Mouse (Mus musculus): ENCODE measurements at regions not wholly inside any gene's neighbourhood (a gene's known extent, or its start where the extent isn't known, plus 50 kb on each side); places are given as distances from the start of the nearest gene placed in this dataset.
A peak's percentile ranks its signal among the peaks of the same experiment; 100 is the strongest.

DNA sequence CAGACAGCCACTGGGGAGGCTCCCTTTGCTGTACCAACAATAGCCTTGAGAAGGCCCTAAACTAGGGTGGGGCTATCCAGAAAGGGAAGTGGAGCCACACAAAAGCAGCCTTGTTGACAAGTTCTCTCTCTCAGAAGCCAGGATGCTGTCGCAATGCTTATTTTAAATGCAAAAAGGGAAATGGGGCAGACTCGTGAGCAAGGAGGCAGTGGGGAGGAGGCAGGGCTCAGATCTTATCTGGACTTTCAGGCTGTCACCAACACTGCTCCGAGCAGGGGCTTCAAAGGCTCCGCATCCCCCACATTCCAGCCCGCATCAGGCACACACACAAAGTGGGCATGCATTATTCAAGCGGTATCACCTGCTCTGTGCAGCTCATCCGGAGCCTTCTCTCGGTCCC is 648.3 kb downstream of the Vrk1 start:
- H3K4me1 ChIP-seq: peaks cover 9% of the 10 kb centered on the region

DNA sequence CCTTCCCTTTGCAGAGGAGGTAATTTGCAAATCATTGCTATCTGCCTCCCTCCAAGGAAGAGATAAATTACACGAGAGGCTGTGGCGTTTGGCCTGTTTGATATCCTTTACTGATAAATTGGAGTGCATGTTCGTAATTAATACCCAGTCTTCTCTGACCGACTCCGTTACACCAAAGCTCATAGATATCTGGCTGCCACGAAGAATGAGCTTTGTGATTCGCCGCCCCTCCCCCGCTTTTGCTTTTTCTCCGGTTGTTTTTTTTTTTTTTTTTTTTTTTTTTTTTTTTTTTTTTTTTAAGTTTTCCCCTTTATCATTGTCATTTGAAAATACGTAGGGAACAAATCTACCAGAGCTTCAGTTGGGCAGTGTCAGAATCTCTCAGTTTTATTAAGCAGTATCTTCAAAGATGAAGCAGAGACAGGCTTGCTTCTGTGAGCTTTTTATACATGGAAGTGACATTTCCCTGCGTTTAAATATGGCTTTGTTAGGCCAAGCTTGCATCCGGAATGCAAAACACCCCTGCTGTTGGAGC is 663.3 kb downstream of the Vrk1 start:
- no peak overlapping the region for H3K9ac ChIP-seq
- H3K27me3 ChIP-seq: no peaks in the 10 kb centered on the region
- H3K4me2 ChIP-seq: no peak overlapping the region
- H3K4me1 ChIP-seq: peaks cover 4% of the 10 kb centered on the region; the same call in 1 of the 2 replicates
- H3K9me3 ChIP-seq (replicated peaks): no peaks in the 10 kb centered on the region
- no peak overlapping the region for H3K27ac ChIP-seq
- H3K36me3 ChIP-seq (ENCODE audit: poor library complexity, severe bottlenecking): no peaks in the 10 kb centered on the region
- ATAC-seq: no peak
- WGBS: 38% methylated on average over 13 of the region's 13 CpGs
- H3K4me3 ChIP-seq: no peak overlapping the region

More for the DNA sequence above, 648.3 kb downstream of the Vrk1 start:
- H3K4me3 ChIP-seq: no peak overlapping the region
- H3K4me2 ChIP-seq: peak overlapping the region; percentile 7; the same call in 1 of the 2 replicates
- 24% methylated on average over 8 of the region's 8 CpGs for WGBS
- no peaks in the 10 kb centered on the region for H3K36me3 ChIP-seq (ENCODE audit: poor library complexity, severe bottlenecking)
- no peak for ATAC-seq
- H3K9ac ChIP-seq: no peak overlapping the region
- no peaks in the 10 kb centered on the region for H3K9me3 ChIP-seq (replicated peaks)
- H3K27ac ChIP-seq: no peak overlapping the region
- no peaks in the 10 kb centered on the region for H3K27me3 ChIP-seq

DNA sequence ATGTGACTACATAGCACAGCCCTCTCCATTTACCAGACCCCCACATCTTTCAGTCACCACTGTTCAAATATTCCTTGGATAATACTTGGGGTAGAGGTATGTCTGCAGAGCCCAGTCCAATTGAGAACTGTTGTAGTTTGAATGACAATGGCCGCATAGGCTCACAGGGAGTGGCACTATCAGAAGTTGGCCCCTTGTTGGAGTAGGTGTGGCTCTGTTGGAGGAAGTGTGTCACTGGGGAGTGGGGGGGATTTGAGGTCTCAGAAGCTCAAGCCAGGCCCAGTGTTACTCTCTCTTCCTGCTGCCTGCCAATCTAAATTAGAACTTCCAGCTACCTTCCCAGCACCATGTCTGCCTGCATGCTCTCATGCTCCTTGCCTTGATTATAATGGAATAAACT is 664.7 kb downstream of the Vrk1 start:
- WGBS: 91% methylated on average over 1 of the region's 1 CpGs
- Histone ChIP-seq H3K27ac (no peak overlapping the region), H3K9ac (no peak overlapping the region), H3K27me3 (no peaks in the 10 kb centered on the region), H3K4me3 (no peak overlapping the region), H3K4me2 (no peak overlapping the region), H3K9me3 (replicated peaks) (no peaks in the 10 kb centered on the region), H3K4me1 (peaks cover 4% of the 10 kb centered on the region; the same call in 1 of the 2 replicates), H3K36me3 (ENCODE audit: poor library complexity, severe bottlenecking) (no peaks in the 10 kb centered on the region)
- ATAC-seq: no peak

DNA sequence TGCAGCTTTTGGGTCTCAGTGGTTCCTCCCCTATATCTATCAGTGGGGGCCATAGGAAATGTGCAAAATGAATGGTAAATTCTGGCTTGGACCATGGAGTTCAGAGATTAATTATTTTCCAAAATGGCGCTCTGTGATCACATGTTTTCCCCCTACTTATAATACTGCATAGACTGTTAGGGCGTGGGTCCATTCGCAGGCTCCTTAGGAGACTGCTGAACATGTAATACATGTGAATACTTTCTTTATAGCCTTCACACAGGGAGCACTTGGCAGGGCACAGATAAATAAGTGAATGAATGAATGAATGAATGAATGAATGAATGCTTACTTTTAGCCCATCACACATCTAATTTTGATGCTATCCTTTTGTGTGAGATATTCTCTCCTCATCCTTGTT is 666.1 kb downstream of the Vrk1 start:
- ATAC-seq: no peak
- Histone ChIP-seq H3K9me3 (replicated peaks) (no peaks in the 10 kb centered on the region), H3K36me3 (ENCODE audit: poor library complexity, severe bottlenecking) (no peaks in the 10 kb centered on the region), H3K9ac (no peak overlapping the region), H3K27ac (no peak overlapping the region), H3K4me2 (no peak overlapping the region), H3K27me3 (no peaks in the 10 kb centered on the region), H3K4me1 (peaks cover 4% of the 10 kb centered on the region; the same call in 1 of the 2 replicates), H3K4me3 (no peak overlapping the region)
- 97% methylated on average over 3 of the region's 3 CpGs for WGBS

DNA sequence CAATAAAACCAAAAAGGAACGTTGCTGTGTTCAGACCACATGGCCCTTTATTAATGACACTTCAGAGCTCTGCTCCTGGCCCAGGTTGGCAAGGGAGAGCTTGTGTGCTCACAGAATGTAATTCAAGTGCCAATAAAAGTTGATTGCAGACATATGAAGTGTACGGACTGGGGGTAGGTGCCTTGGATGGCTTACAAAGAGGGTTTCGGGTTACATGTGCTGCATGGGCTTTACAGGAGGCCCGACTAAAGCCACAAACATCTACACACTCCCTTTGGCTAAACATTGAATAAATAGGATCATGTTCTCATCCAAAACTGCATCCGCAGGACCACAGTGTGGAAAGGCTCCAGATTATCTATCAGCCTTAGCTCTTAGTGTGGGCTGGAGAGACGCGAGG is 666.5 kb downstream of the Vrk1 start:
- H3K27me3 ChIP-seq: no peaks in the 10 kb centered on the region
- 66% methylated on average over 7 of the region's 7 CpGs for WGBS
- H3K9me3 ChIP-seq (replicated peaks): no peaks in the 10 kb centered on the region
- no peak overlapping the region for H3K4me2 ChIP-seq
- no peak overlapping the region for H3K4me3 ChIP-seq
- no peak overlapping the region for H3K9ac ChIP-seq
- ATAC-seq: no peak
- H3K36me3 ChIP-seq (ENCODE audit: poor library complexity, severe bottlenecking): no peaks in the 10 kb centered on the region
- H3K4me1 ChIP-seq: peaks cover 4% of the 10 kb centered on the region; the same call in 1 of the 2 replicates
- no peak overlapping the region for H3K27ac ChIP-seq

DNA sequence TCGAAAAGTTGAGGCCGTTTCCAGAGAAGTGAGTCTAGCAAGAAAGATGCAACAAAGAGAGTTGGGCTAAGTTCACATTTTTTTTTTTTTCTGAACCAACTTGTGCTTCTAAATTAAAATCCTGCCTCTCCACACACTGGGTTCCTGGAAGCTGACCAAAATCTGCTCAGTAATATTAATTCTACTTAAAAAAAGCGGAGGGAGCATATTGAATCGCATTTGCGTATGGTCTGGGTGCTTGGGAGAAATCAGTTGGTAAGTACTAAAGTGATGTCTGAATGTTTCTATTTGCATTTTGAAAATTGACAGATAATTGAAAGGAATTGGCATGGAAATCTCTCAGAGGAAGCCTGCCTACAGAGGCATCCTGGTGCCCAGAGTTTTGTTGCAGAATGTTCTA is 676.0 kb downstream of the Vrk1 start:
- Histone ChIP-seq H3K27ac (no peak overlapping the region), H3K4me2 (no peak overlapping the region), H3K4me3 (no peak overlapping the region), H3K9ac (no peak overlapping the region), H3K4me1 (peaks cover 17% of the 10 kb centered on the region), H3K9me3 (replicated peaks) (no peaks in the 10 kb centered on the region), H3K27me3 (no peaks in the 10 kb centered on the region), H3K36me3 (ENCODE audit: poor library complexity, severe bottlenecking) (no peaks in the 10 kb centered on the region)
- no peak for ATAC-seq
- 79% methylated on average over 5 of the region's 5 CpGs for WGBS

DNA sequence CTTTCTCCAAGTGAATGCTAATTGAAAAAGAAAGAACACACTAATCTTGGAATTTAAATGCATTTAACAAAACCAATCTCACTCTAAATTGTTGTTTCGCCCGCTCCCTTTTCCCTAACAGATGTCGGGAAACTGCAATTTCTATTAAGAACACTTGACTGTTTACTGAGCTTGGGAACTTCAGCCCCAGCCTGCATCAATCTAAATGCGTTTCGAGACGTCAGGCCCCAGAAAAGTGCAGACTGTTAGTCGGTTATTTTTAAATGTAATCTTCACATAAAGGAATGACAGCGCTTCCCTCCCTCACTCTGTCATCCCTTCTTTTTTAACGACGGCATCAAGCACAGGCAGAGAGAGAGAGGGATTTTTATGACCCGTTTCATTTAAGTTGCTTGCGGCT is 677.7 kb downstream of the Vrk1 start:
- H3K4me2 ChIP-seq: no peak overlapping the region
- H3K4me1 ChIP-seq: peaks cover 17% of the 10 kb centered on the region
- no peaks in the 10 kb centered on the region for H3K9me3 ChIP-seq (replicated peaks)
- H3K27ac ChIP-seq: peak overlapping the region; percentile 44
- H3K4me3 ChIP-seq: no peak overlapping the region
- no peak; the same call in 1 of the 2 replicates for ATAC-seq
- H3K27me3 ChIP-seq: no peaks in the 10 kb centered on the region
- no peaks in the 10 kb centered on the region for H3K36me3 ChIP-seq (ENCODE audit: poor library complexity, severe bottlenecking)
- H3K9ac ChIP-seq: no peak overlapping the region
- 21% methylated on average over 12 of the region's 12 CpGs for WGBS

DNA sequence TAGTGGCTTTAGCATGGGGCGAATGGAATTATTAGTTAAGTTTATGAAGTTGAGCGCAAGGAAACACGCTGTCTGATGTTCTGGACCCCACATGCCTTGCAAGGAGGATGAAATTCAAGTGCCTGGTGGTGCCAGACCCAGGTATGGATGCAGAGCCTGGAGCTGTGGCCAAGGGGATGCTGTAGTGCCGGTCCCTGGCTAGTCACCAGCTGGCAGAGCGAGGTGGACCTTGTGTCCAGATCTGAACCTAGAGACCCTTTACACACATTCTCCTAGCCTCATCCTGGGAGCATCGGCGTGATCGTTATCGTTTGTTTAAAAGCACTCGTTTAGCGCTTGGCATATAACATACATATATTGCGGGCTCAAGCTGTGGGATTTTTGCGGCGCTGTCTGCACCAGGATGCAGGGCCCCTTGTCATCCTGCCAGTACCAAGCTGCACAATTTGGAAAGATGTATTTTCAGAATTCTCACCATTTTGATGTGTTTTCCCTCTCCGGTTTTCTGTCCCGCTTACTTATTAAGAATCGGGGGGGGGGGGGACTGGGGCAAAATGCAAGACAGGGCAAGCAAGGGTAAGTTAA is 678.2 kb downstream of the Vrk1 start:
- H3K9ac ChIP-seq: no peak overlapping the region
- H3K4me2 ChIP-seq: no peak overlapping the region
- H3K27ac ChIP-seq: peak overlapping the region; percentile 44
- H3K36me3 ChIP-seq (ENCODE audit: poor library complexity, severe bottlenecking): no peaks in the 10 kb centered on the region
- WGBS: 77% methylated on average over 17 of the region's 17 CpGs
- H3K4me1 ChIP-seq: peaks cover 17% of the 10 kb centered on the region
- no peak overlapping the region for H3K4me3 ChIP-seq
- ATAC-seq: peak; percentile 33; the same call in 1 of the 2 replicates
- no peaks in the 10 kb centered on the region for H3K27me3 ChIP-seq
- no peaks in the 10 kb centered on the region for H3K9me3 ChIP-seq (replicated peaks)

DNA sequence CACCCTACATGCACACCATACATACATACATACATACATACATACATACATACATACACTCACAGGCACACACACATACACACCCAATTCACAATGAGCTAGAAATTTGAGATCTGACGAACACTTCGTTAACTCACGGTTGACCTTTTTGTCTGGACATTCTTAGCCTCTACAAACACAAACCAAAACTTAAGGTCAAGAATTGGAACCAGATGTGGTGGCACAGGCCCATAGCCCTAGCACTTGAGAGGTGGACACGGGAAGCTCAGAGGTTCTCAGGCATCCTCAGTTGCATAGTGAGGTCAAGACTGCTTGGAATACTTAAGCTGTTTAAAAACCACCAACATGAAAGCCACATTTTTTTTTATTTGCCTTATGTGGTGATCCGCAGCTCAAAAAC is 692.9 kb downstream of the Vrk1 start:
- H3K9me3 ChIP-seq (replicated peaks): no peaks in the 10 kb centered on the region
- H3K4me1 ChIP-seq: no peaks in the 10 kb centered on the region
- no peak overlapping the region for H3K4me2 ChIP-seq
- H3K27me3 ChIP-seq: no peaks in the 10 kb centered on the region
- H3K36me3 ChIP-seq (ENCODE audit: poor library complexity, severe bottlenecking): no peaks in the 10 kb centered on the region
- no peak overlapping the region for H3K9ac ChIP-seq
- WGBS: 90% methylated on average over 5 of the region's 5 CpGs
- ATAC-seq: no peak
- no peak overlapping the region for H3K4me3 ChIP-seq
- H3K27ac ChIP-seq: no peak overlapping the region

DNA sequence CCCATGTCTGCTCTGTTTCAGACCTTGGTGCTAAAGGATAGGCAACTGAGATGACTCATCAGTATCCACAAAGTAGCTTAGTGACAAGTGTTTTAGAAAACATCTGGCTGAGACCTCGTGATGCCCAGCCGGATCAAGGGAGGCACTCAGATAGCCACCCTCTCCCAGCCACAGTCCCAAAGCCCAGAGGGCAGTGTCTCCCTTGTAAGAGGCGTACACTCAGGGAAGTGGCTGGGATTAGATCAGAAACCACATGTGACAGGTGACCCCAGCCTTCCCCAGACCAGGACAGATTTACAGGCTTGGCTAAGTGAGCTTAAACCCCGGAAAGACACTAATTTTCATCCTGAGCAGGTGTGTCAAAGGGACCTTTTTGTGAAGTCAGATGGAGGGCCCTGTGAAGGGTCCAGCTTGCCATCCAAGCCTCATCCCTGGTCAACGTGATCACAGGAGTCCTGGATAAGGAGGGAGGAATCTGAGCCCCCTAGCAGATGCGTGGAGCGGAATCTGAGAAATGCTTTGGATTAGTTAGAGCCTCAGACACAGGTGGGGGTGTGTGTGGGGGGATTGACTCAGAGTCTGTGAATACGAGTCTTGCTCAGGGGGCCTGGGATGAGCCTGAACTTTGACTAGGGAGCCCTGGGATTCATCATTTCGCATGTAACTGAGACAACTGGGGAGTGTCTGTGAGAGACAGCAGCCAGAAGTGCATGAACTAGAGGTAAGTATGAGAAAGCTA is 711.4 kb downstream of the Vrk1 start:
- no peaks in the 10 kb centered on the region for H3K27me3 ChIP-seq
- no peaks in the 10 kb centered on the region for H3K4me1 ChIP-seq
- 70% methylated on average over 9 of the region's 9 CpGs for WGBS
- H3K36me3 ChIP-seq (ENCODE audit: poor library complexity, severe bottlenecking): no peaks in the 10 kb centered on the region
- no peak overlapping the region for H3K4me2 ChIP-seq
- H3K9me3 ChIP-seq (replicated peaks): no peaks in the 10 kb centered on the region
- H3K4me3 ChIP-seq: no peak overlapping the region
- no peak for ATAC-seq
- no peak overlapping the region for H3K27ac ChIP-seq
- no peak overlapping the region for H3K9ac ChIP-seq

DNA sequence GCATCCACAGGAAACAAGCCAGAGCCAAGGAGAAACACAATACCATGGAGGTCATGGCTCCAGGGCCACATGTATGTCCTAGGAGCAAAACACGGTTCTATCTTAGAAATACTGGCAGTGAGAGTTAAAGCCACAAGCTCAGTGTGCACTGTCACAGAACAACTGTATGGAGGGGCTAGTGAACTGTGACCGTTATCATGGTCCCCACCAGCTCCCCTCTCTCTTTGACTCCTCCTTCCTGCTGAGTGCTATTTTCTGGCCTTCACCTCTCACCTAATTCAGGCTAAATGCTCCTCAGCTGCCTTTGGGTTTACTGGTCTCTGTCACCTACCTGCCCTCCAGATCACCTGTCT is 712.0 kb downstream of the Vrk1 start:
- Histone ChIP-seq H3K36me3 (ENCODE audit: poor library complexity, severe bottlenecking) (no peaks in the 10 kb centered on the region), H3K9me3 (replicated peaks) (no peaks in the 10 kb centered on the region)
- 86% methylated on average over 2 of the region's 2 CpGs for WGBS

DNA sequence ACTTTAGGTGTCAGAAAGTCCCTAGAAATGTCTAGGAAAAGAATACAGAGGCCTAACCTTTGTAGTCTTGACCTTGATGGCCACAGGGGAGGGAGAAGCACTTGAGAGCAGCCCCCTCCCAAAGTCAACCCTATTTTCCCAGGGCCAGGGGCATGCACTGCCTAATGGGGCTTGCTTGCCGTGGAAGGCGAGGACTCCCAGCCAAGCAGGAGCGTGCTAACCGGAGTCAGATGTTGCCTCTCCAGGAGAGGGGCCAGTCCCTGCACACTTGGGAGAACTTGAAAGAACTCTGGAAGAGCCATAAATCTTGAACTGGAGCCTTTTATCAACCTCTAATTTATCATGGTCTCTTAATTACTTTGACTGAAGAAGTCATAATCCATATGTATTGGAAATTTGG is 712.7 kb downstream of the Vrk1 start:
- no peak overlapping the region for H3K27ac ChIP-seq
- 96% methylated on average over 4 of the region's 4 CpGs for WGBS
- H3K9me3 ChIP-seq (replicated peaks): no peaks in the 10 kb centered on the region
- no peaks in the 10 kb centered on the region for H3K4me1 ChIP-seq
- H3K27me3 ChIP-seq: no peaks in the 10 kb centered on the region
- H3K4me2 ChIP-seq: no peak overlapping the region
- H3K9ac ChIP-seq: no peak overlapping the region
- no peaks in the 10 kb centered on the region for H3K36me3 ChIP-seq (ENCODE audit: poor library complexity, severe bottlenecking)
- no peak overlapping the region for H3K4me3 ChIP-seq
- no peak for ATAC-seq

More for the DNA sequence above, 712.0 kb downstream of the Vrk1 start:
- H3K4me1 ChIP-seq: no peaks in the 10 kb centered on the region
- no peak overlapping the region for H3K9ac ChIP-seq
- H3K27ac ChIP-seq: no peak overlapping the region
- no peaks in the 10 kb centered on the region for H3K27me3 ChIP-seq
- ATAC-seq: no peak
- no peak overlapping the region for H3K4me3 ChIP-seq
- H3K4me2 ChIP-seq: no peak overlapping the region
